Mouse (Mus musculus) gastrocnemius, postnatal 25 days (tissue): ENCODE data around the gene Olfr552. TPM values are rescaled to one million over a fixed set of nuclear protein-coding genes. Genes with fewer than 3 reads are reported as not detected.
A peak's percentile ranks its signal among the peaks of the same experiment; 100 is the strongest.
"Not testable (repeated sequence)": the region's sequence is repeated elsewhere in the genome, so short reads cannot be mapped to it uniquely, and the experiment has no call there.

Source experiments
- DNase-seq: peaks from one replicate; pipeline ENCODE4 v3.0.0; 2022
- long read RNA-seq, 2 experiments: library from polyadenylated mRNA; stranded (forward); transcript quantifications; one replicate each; pipeline ENCODE4 v2.0.0; 2021
- total RNA-seq, 2 experiments: library from RNA; stranded (reverse); gene quantifications; 1 replicate in 1 of 2; 2 replicates in 1 of 2; pipeline ENCODE4 v1.2.3; 2021

The Olfr552 gene
- total RNA-seq, result under 1 TPM; 0.10 to 0.11 TPM
- long read RNA-seq, experiment 1, result 0 reads
- long read RNA-seq, experiment 2, result 0 reads

DNA sequence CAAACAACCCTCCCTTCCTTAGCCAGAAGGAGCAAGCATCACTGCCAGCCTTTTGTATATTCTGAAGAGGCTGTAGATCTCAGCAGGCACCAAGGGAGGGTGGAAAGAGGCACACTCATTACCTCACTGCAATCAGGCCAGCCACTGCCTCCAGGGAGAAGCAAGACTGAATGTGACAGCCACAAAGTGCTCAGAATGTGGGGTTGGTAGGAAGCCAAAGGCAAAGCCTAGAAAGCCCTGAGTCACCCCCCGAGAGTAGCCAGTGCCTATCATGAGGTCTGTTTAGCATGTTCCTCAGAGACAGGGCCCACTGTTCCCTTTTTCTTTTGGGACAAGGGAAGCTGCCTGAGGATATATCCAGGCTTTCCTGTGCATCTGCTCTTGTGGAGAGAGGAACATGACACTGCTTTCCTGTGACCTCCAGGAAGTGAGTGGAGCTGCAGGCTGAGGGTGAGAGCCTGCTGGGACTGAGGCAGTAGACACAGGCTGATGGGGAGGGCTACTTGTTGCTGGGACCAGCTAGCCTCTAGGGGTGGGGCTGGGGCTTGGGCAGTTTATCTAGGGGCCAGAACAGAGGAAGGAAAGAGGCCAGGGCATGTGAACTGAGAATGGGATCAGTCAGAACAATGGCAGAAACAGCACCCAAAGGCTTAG, at the start of gene Olfr552:
Olfr552 (plus strand) TSS at position 393 of the 654 bp plus-strand sequence.
- no peak for DNase-seq

DNA sequence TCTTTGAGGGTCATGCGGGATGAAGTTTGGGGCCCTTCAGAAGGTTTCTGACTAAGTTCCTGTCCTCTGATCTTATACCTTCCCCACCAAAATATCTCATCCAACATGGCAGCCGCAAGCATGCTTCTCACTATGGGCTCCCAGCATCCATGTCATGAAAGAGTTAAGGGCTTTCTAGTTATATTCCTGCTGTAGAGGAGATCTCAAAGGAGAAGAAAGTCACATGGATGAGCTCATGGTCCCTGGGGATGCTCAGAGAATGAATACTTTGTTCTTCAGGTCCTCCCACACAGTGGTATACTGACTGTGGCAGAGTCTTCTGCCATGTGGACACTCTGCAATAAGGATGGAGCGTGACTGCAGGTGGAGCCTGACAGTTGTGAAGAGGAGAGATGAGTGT, 48.0 kb upstream of the Olfr552 start, which contains the start of gene Olfr549:
Olfr549 (plus strand) TSS at position 301 of the 400 bp plus-strand sequence.
- DNase-seq, result no peak

DNA sequence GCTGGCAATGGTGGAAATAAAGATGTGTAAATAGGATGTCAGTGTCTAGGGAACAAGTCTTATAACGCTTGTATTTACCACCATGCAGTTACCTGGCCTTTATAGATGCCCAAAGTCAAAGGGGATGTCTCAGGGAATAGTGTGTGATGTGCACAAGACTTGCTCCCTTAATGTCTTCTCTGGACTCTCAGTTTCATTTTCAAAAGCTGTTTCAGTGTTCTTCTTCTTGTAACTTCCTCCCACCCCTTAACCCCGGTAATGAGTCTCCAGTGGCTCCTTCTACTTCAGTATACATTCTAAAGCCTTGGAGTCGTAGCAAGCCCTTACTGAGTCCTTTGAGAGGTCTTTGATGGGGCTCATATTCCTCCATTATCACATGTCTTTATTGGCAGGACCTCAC, 44.3 kb upstream of the Olfr552 start:
- DNase-seq, result no peak

DNA sequence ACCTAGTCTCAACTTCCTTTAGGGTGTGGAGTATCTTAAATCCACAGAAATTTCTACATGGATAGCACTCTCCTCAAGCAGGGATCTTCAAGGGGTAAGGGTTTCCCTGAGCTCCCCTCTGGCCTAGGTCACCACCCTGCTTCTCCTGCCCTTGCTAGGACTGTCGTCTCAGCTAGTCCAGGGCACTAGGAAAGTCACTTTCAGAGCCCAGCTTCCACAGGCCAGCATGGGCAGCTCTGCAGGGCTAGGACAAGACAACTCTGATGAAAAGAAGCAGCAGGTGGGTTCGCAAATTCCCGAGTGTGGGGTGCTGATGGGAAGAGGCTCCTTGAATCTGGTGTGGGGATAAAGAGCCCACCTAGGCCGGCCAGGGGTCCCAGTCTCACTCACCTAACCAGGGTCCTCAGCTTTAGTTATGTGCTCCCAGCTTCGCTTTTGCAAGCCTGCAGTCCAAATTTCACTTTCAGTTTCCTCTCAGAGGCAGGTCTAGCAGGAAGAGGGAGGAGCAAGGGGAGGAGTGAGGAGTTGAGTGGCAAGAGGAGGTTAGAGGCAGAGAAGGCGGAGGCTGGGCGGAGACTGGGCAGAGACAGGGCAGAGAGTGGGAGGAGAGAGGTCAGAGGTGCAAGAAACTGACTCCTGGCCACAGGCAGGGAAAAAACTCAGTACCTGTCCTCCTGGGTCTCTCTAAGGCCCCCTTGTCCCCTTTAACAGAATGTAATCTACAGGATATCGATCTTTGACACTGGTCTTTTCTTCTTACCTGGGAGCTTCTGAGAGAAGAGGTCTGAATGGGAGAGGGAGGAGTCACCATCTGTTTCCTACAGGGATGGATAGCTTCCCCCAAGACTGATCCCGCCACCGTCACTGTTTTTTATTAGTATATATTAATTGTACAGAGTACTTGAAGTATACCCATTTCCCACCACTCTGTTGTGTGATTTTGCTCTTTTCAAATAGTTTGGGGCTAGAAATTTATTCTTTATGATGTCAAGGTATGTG, 32.3 kb upstream of the Olfr552 start, which contains the start of gene Trim21:
Trim21 (minus strand) TSS at position 488 of the 999 bp plus-strand sequence.
- peak; percentile 86 for DNase-seq

DNA sequence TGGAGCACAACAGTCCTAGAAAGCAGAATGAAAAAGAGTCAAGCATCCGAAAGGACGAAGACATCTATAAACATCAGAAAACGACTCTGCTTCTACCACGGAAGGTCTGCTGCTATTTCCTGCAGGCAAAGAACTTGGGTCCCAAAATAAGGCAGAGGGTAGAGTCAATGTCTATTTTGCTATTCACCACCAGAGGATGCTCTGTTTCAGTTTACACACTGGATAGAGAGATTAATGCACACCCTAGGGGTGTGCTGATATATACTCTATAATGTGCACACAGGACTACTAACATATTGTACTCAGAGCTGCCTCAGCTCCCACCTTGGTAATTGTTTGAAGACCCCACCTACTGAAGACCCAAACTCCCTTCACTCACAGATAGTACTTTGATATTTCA, 31.4 kb upstream of the Olfr552 start:
- DNase-seq, result no peak

DNA sequence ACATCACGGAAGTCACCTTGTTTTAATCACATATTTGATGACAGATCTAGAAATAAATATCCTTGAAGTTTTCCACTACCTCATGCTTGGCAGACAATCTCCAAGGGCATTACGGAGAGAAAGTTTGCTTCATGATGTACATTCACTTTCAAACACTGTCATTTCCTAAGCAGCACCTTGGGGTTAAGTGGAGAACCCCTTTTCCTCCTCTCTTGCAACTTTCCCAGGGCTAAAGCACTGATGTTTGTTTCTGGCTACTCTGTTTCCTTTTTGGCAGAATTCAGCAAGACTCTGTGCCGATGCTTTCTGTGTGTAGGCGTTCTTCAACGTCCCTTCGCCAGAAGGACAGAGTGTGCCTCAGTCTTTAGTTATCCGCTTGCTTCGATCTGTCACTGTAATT, 26.4 kb upstream of the Olfr552 start, which contains the start of gene Olfr550:
Olfr550 (plus strand) TSS at position 301 of the 400 bp plus-strand sequence.
- DNase-seq, result no peak

DNA sequence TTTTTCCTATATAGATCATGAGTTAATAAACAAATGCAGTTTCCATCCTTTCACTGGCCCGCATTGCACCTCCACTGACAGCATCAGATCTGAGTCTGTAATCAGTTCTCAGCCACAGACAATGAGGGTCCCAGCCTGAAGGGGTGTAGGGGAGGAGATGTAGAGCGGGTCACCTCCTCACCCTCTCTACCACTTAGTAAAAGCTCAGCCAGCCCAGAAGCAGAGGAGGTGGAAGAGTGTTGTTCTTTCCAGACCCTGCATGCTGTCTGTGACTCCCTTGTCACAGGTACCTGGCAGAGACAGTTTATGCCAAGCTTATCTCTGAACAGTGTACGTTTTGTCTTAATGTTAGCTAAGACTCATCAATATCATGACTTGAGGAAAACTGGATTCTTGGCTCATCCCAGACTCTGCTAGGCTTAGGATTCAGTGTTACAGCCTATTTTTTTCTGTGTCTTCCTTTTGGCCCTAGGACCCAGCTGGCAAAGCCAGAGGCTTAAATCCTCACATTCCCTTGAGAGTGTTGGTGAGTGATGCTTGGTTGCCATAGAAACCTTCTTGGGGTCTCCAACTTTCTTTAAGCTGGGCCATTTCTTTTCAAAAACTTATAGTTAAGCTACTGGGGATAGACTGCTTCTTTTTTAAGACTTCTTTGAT, 24.3 kb upstream of the Olfr552 start:
- DNase-seq, result no peak

DNA sequence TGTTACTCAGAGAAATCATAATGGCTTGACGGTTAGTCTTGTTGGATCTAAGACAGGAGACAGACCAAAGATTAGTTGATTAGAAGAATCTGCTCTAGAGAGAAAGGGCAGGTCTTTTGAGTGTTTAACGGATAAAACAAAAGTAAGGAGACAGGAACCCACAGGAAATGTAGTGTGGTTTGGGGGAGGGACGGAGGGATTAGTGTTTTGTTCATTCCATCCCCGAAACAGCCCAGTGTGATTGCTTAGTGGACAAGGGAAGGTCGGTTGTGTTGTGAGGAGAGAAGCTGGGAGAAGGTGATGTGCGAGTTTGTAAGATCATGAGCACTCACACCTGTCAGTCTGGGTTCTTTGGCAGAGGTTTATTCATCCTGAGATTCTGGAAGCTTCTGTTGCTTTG, 21.6 kb upstream of the Olfr552 start:
- DNase-seq, result no peak

DNA sequence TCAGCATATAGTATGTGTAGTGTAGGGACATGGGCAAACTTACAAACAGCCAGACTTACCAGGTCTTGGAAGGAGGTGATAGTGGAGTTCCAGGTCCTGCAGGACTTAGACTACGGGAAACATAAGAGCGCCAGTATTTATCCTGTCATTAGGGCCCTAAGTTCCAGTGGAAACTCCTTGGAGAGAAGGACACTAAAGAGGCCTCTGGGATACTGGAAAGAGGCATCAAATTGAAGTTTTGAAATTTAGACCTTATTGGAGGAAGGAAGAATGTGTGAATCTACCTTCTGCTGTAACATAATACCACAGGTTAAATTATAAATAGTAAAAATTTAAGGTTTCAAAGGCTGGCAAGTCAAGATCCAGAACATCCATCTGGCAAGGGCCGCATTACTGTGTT, 5.8 kb upstream of the Olfr552 start, which contains the start of gene Olfr551:
Olfr551 (minus strand) TSS at position 101 of the 400 bp plus-strand sequence.
- DNase-seq, result no peak

DNA sequence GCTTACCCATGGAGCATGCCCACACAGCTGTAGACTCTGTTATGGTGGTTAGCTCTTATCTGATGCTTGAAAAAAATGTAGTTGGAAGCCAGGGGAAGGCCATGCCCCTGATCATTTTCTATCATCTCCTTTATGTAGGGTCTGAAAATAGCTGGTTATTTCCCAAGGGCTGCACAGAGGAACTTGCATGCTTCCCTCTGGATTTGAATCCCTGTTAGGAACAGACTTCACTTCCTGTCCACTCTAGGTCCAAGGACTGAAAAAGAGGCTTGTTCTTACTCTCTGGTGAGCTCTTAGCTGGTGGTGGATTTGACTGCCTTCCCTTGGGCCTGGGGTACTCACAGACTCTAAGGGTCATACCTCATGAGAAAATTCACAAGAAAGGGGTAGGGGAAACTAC, 20.5 kb downstream of the Olfr552 start, which contains the start of gene Olfr553:
Olfr553 (minus strand) TSS at position 101 of the 400 bp plus-strand sequence.
- DNase-seq, result no peak

DNA sequence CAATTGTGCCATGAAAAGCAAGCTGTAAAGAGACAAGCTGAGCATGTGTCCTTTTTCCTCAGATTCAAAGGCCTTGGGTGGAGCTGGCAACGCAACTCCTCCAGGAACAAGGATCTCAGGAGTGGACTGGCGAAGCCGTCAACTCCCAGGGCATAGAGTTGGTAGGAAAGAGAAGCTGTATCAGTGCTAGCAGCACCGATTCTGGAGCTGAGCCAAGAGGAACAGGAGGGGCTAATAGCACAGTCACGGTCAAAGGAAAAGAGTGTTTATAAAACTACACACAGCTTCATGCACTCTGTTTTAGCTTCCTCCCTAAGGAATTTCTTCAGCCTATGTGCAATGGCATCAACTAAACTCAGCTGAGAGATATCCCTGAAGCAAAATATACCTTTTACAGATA, 22.0 kb downstream of the Olfr552 start:
- DNase-seq, result no peak

DNA sequence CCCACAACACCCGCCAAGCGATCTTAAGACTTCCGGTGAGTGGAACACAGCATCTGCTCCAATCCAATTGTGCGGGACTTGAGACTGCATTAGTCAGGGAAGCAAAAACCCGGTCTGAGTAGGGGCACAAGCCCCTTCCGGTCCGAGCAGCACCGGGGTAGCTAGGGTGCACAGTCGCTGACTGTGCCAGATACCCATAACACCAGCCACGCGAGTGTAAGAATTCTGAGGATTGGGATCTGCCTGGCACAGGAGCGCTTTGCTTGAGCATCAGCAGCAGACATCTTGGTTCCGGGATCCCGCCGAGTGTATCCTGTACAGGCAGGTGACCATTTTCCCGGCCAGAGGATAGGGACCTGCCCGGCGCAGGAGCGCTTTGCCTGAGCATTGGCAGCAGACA, 22.8 kb downstream of the Olfr552 start:
- DNase-seq, result not testable (repeated sequence)

DNA sequence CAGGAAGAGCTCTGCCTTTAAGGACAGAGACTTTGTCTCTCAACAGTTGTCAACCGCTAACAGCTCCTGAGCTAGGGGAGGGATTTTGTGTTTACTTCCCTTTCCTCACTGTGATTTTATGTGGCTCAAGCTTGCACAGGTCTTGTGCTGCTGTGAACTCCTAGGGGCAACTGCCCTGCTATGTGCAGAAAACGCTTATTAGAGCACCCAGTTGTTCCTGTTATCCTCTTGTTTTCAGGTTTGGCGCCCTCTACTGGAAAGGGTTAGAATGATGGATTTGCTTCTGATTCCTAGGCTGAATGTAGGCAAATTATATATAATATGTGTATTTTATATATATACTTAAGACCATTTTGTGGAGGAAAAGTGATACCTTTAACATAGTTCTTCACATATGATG, 39.1 kb downstream of the Olfr552 start:
- DNase-seq, result no peak

DNA sequence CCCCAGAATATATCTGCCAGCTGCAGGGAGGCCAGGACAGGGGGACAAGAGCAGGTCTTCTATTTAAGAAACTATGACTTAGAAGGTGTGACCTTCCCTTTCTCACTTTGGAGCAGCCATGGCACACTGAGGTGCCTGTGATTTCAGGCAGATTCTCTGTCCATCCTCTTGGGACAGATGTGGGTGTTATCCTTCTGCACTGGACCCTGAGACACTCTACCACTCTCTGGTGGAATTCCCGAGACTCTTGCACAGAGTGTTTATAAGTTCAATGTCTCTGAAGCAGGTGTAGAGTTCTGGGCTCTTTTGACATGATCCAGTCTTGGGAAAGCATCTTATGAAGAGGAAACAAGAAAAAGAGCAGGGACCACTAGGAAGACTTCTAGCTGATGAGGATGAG, 40.6 kb downstream of the Olfr552 start, which contains the start of gene Olfr554:
Olfr554 (plus strand) TSS at position 301 of the 400 bp plus-strand sequence.
- no peak for DNase-seq

DNA sequence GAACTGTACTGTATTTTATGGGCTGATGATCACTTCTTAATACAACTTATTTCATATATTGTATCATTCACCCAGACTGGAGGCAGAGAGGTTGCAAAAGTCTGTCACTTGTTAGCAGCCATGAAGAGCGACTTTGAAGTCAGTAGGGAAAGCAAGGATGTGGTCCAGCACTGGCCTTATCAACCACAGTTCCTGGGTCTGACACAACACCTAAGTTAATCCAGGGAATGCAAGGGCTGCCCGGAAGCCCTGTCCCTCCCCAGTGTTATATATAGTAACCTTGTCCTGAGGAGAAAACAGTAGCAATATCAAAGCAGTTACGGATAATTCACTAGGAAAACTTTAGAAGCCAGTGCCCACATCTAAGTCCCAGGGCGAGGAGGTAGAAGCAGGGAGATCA, 47.4 kb downstream of the Olfr552 start:
- DNase-seq, result not testable (repeated sequence)

Other genes starting within 250 kb of the Olfr552 start
- 10 to 100 TPM; 12.1 to 12.6 TPM for gene Rrm1, start 156.1 kb upstream of the Olfr552 start, total RNA-seq
- not detected for gene Olfr543, start 116.1 kb upstream of the Olfr552 start, total RNA-seq
- not detected for gene Olfr544, start 109.5 kb upstream of the Olfr552 start, total RNA-seq
- gene Olfr545, start 98.2 kb upstream of the Olfr552 start, total RNA-seq, result not detected
- gene Olfr547, start 63.0 kb upstream of the Olfr552 start, total RNA-seq, result not detected
- gene Olfr548-ps1, start 56.9 kb upstream of the Olfr552 start, total RNA-seq, result not detected
- gene Olfr549, start 47.9 kb upstream of the Olfr552 start, total RNA-seq, result not detected
- 1 to 10 TPM; 2.8 to 3.8 TPM for gene Trim21, start 32.3 kb upstream of the Olfr552 start, total RNA-seq
- gene Olfr550, start 26.3 kb upstream of the Olfr552 start, total RNA-seq, result under 1 TPM in 1 of 2 experiments, not detected in 1; 0.16 TPM
- gene Olfr551, start 5.9 kb upstream of the Olfr552 start, total RNA-seq, result not detected
- gene Olfr553, start 20.4 kb downstream of the Olfr552 start, total RNA-seq, result not detected
- not detected for gene Olfr554, start 40.7 kb downstream of the Olfr552 start, total RNA-seq
- gene Olfr555, start 61.1 kb downstream of the Olfr552 start, total RNA-seq, result not detected
- not detected for gene Olfr556, start 67.1 kb downstream of the Olfr552 start, total RNA-seq
- gene Trim68, start 89.6 kb downstream of the Olfr552 start, total RNA-seq, result 1 to 10 TPM; 4.0 to 4.1 TPM
- gene Olfr557, start 98.1 kb downstream of the Olfr552 start, total RNA-seq, result not detected
- gene Olfr558, start 104.4 kb downstream of the Olfr552 start, total RNA-seq, result 1 to 10 TPM; 1.4 to 1.8 TPM
- gene Olfr33, start 121.3 kb downstream of the Olfr552 start, total RNA-seq, result under 1 TPM in 1 of 2 experiments, not detected in 1; 0.31 TPM
- not detected for gene Olfr559, start 129.7 kb downstream of the Olfr552 start, total RNA-seq
- not detected for gene Olfr560, start 161.6 kb downstream of the Olfr552 start, total RNA-seq
- gene Olfr78, start 161.7 kb downstream of the Olfr552 start, total RNA-seq, result under 1 TPM; 0.31 to 0.56 TPM
- gene Olfr561, start 173.5 kb downstream of the Olfr552 start, total RNA-seq, result not detected
- not detected for gene Olfr564, start 205.7 kb downstream of the Olfr552 start, total RNA-seq